Mouse (Mus musculus): ENCODE results near the gene Stxbp3. TPM values are rescaled to one million over a fixed set of nuclear protein-coding genes. Genes with fewer than 3 reads are reported as not detected.

Stxbp3 gene
- polyA plus RNA-seq, 1 experiment from 2014 or later = 19.3 TPM

DNA sequence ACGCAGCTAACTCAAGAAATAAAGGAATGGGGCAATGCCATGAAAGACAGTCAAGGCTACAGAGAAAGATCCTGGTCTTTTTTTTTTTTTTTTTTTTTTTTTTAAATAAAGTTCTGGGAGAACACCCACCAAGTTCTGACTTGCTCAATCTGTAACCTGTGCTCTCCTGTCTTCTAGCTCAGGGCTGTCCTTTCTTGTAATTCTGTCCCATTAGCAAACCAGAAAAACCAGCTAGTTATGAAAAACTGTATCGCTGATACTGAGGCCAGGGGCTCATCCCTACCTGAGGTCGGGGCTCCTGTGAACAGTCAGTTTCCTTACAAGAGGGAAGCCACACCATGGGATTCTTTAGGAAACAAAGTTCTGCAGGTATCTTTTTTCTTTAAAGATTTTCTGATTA, 49.8 kb downstream of the Stxbp3 start:
- Histone ChIP-seq H3K9me3 (ENCODE audit: low read length) (no peaks in the 10 kb centered on the region), H3K36me3 (replicated peaks; ENCODE audit: insufficient read depth, low read length) (peaks cover 15% of the 10 kb centered on the region), H3K4me1 (ENCODE audit: insufficient read depth) (0 out of 2 replicates have a peak, but pooled peaks cover 5% of the 10 kb centered on the region), H3K27me3 (ENCODE audit: insufficient read depth, low read length) (no peaks in the 10 kb centered on the region), H3K4me3 (ENCODE audit: low read depth, low read length) (no peak overlapping the region), H3K9ac (replicated peaks) (no peak overlapping the region), H3K27ac (ENCODE audit: low read depth) (no peak overlapping the region), H3K4me2 (ENCODE audit: low read depth, low read length) (no peak overlapping the region)
- no peak for TF ChIP-seq EP300 (IDR thresholded peaks at IDR 0.05; ENCODE audit: low read depth)
- no peak for TF ChIP-seq CTCF (IDR thresholded peaks at IDR 0.05; ENCODE audit: low read depth)
- DNase-seq (no peak), ATAC-seq (no peak)
- WGBS (ENCODE audit: insufficient replicate concordance) = 81% methylated on average over 3 of the region's 3 CpGs

DNA sequence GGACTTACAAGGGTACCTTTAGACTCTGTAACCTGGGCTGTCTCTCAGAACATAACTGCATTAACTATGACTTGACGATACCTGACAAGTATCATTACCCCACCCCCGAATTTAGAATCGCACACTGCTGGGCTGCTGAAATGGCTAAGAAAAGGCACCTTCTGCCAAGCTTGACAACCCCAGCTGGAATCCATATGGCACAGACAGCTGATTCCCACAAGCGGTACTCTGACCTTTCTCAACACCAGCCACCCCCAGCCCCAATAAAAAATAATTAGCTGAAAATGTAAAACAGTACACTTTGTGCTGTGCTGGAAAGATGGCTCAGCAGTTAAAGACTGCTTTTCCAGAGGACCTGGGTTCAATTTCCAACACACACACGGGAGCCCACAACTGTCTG, 51.0 kb downstream of the Stxbp3 start:
- H3K9ac ChIP-seq (replicated peaks) = no peak overlapping the region
- H3K4me3 ChIP-seq (ENCODE audit: low read depth, low read length) = no peak overlapping the region
- no peak overlapping the region for H3K27ac ChIP-seq (ENCODE audit: low read depth)
- DNase-seq (no peak), ATAC-seq (no peak)
- no peaks in the 10 kb centered on the region for H3K9me3 ChIP-seq (ENCODE audit: low read length)
- TF ChIP-seq EP300 (IDR thresholded peaks at IDR 0.05; ENCODE audit: low read depth) = no peak
- TF ChIP-seq CTCF (IDR thresholded peaks at IDR 0.05; ENCODE audit: low read depth) = no peak
- 89% methylated on average over 5 of the region's 5 CpGs for WGBS (ENCODE audit: insufficient replicate concordance)
- H3K4me2 ChIP-seq (ENCODE audit: low read depth, low read length) = no peak overlapping the region
- H3K36me3 ChIP-seq (replicated peaks; ENCODE audit: insufficient read depth, low read length) = peaks cover 9% of the 10 kb centered on the region
- H3K4me1 ChIP-seq (ENCODE audit: insufficient read depth) = 0 out of 2 replicates have a peak, but pooled peaks cover 5% of the 10 kb centered on the region
- no peaks in the 10 kb centered on the region for H3K27me3 ChIP-seq (ENCODE audit: insufficient read depth, low read length)

DNA sequence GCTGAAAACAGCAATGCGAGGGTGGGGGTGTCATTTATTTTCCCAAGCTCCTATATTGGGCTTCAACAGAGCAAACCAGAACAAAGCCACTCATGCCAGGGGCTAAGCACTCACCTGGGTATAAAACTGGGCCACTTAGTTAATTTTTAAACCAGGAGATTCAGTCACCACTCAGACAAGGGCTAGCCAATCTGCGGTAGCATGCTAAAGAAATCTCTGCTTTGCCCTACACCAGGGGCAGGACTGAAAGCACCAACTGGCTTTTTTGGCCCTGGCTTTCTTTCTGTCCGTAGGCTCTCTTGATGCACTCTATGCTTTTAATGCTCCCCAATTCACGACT, 51.9 kb downstream of the Stxbp3 start:
- WGBS (ENCODE audit: insufficient replicate concordance) = 72% methylated on average over 4 of the region's 4 CpGs
- H3K4me2 ChIP-seq (ENCODE audit: low read depth, low read length) = no peak overlapping the region
- H3K27ac ChIP-seq (ENCODE audit: low read depth) = peak overlapping the region; percentile 5; the same call in 1 of the 2 replicates
- H3K4me3 ChIP-seq (ENCODE audit: low read depth, low read length) = no peak overlapping the region
- peaks cover 4% of the 10 kb centered on the region; the same call in 1 of the 2 replicates for H3K36me3 ChIP-seq (replicated peaks; ENCODE audit: insufficient read depth, low read length)
- no peaks in the 10 kb centered on the region for H3K27me3 ChIP-seq (ENCODE audit: insufficient read depth, low read length)
- H3K9me3 ChIP-seq (ENCODE audit: low read length) = no peaks in the 10 kb centered on the region
- 0 out of 2 replicates have a peak, but pooled peaks cover 5% of the 10 kb centered on the region for H3K4me1 ChIP-seq (ENCODE audit: insufficient read depth)
- H3K9ac ChIP-seq (replicated peaks) = no peak overlapping the region
- ATAC-seq = peak; percentile 62; the same call in 1 of the 2 replicates
- TF ChIP-seq EP300 (IDR thresholded peaks at IDR 0.05; ENCODE audit: low read depth) (no peak), CTCF (IDR thresholded peaks at IDR 0.05; ENCODE audit: low read depth) (no peak)
- no peak for DNase-seq

DNA sequence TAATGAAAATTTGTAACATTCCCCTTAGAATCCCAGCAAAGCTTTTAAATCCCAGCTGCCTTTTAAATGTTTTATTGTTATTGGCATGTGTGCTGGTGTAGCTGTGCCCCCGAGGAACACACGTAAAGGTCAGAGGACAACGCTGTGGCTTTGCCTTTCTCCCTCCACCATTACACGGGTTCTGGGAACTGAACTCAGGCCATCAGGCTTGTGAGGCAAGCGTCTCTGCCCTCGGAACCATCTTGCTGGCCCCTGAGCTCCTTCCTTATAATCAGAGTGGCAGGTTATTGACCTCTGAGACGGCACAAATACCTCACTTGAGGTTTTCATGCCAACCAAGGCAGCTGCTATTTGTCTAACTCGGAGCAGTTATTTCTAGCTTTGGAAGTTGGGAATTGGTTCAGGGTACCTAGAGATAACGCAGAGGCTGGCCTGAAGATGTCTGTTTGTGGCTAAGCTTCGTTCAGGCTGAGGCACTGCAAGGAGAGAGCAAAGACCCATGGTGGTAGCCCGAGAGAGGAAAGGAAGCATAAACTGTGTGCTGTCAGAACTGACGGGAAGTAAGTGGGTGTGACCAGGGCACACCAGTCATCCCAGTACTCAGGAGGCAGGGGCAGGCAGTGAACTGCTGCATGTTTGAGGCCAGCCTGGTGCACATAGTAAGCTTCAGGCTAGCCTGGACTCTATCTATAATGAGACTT, 52.4 kb downstream of the Stxbp3 start:
- H3K27me3 ChIP-seq (ENCODE audit: insufficient read depth, low read length) = no peaks in the 10 kb centered on the region
- H3K4me1 ChIP-seq (ENCODE audit: insufficient read depth) = 0 out of 2 replicates have a peak, but pooled peaks cover 5% of the 10 kb centered on the region
- peak; percentile 40; the same call in 1 of the 2 replicates for ATAC-seq
- TF ChIP-seq EP300 (IDR thresholded peaks at IDR 0.05; ENCODE audit: low read depth) (no peak), CTCF (IDR thresholded peaks at IDR 0.05; ENCODE audit: low read depth) (no peak)
- H3K36me3 ChIP-seq (replicated peaks; ENCODE audit: insufficient read depth, low read length) = 0 out of 2 replicates have a peak, but pooled peaks cover 2% of the 10 kb centered on the region
- H3K27ac ChIP-seq (ENCODE audit: low read depth) = peak overlapping the region; percentile 5; the same call in 1 of the 2 replicates
- no peak for DNase-seq
- no peak overlapping the region for H3K4me3 ChIP-seq (ENCODE audit: low read depth, low read length)
- no peak overlapping the region for H3K9ac ChIP-seq (replicated peaks)
- WGBS (ENCODE audit: insufficient replicate concordance) = 44% methylated on average over 12 of the region's 12 CpGs
- H3K4me2 ChIP-seq (ENCODE audit: low read depth, low read length) = no peak overlapping the region
- no peaks in the 10 kb centered on the region for H3K9me3 ChIP-seq (ENCODE audit: low read length)

GRCm38 (mm10) chr3:108786520-108786919, 53.8 kb downstream of the Stxbp3 start:
- no peak overlapping the region for H3K9ac ChIP-seq (replicated peaks)
- 0 out of 2 replicates have a peak, but pooled peaks cover 2% of the 10 kb centered on the region for H3K36me3 ChIP-seq (replicated peaks; ENCODE audit: insufficient read depth, low read length)
- H3K4me2 ChIP-seq (ENCODE audit: low read depth, low read length) = no peak overlapping the region
- peak; percentile 18; the same call in 1 of the 2 replicates for ATAC-seq
- no peak for DNase-seq
- 67% methylated on average over 6 of the region's 6 CpGs for WGBS (ENCODE audit: insufficient replicate concordance)
- TF ChIP-seq CTCF (IDR thresholded peaks at IDR 0.05; ENCODE audit: low read depth) (no peak), EP300 (IDR thresholded peaks at IDR 0.05; ENCODE audit: low read depth) (no peak)
- H3K27me3 ChIP-seq (ENCODE audit: insufficient read depth, low read length) = no peaks in the 10 kb centered on the region
- H3K9me3 ChIP-seq (ENCODE audit: low read length) = no peaks in the 10 kb centered on the region
- H3K4me3 ChIP-seq (ENCODE audit: low read depth, low read length) = no peak overlapping the region
- no peak overlapping the region for H3K27ac ChIP-seq (ENCODE audit: low read depth)
- 0 out of 2 replicates have a peak, but pooled peaks cover 5% of the 10 kb centered on the region for H3K4me1 ChIP-seq (ENCODE audit: insufficient read depth)

DNA sequence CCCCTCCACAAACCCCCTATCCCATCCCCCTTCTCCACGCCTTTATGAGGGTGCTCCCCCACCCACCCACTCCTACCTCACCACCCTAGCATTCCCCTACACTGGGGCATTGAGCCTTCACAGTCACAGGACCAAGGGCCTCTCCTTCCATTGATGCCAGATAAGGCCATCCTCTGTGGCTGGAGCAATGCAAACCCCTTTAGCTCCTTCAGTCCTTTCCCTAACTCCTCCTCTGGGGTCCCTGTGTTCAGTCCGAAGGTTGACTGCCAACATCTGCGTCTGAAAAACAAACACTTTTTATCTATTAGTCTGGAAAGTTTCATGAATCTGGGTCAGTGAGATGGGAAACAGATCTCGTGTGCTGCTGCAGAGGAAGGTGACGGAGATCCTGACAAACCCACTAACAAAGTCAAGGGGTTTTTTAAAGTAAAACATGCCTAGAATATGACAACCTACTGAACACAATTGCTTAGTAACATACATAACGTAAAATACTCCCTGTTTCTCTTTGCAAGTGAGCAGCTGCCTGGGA, 57.9 kb downstream of the Stxbp3 start:
- WGBS (ENCODE audit: insufficient replicate concordance) = 51% methylated on average over 6 of the region's 6 CpGs
- H3K9me3 ChIP-seq (ENCODE audit: low read length) = no peaks in the 10 kb centered on the region
- TF ChIP-seq CTCF (IDR thresholded peaks at IDR 0.05; ENCODE audit: low read depth) = no peak
- TF ChIP-seq EP300 (IDR thresholded peaks at IDR 0.05; ENCODE audit: low read depth) = no peak
- ATAC-seq (peak; percentile 29; the same call in 1 of the 2 replicates), DNase-seq (no peak)
- H3K27me3 ChIP-seq (ENCODE audit: insufficient read depth, low read length) = no peaks in the 10 kb centered on the region
- H3K4me1 ChIP-seq (ENCODE audit: insufficient read depth) = no peaks in the 10 kb centered on the region
- H3K27ac ChIP-seq (ENCODE audit: low read depth) = peak overlapping the region; percentile 48; the same call in 1 of the 2 replicates
- no peak overlapping the region for H3K4me3 ChIP-seq (ENCODE audit: low read depth, low read length)
- H3K4me2 ChIP-seq (ENCODE audit: low read depth, low read length) = no peak overlapping the region
- H3K9ac ChIP-seq (replicated peaks) = no peak overlapping the region
- no peaks in the 10 kb centered on the region for H3K36me3 ChIP-seq (replicated peaks; ENCODE audit: insufficient read depth, low read length)
